Mouse (Mus musculus) small intestine, adult 10 weeks (tissue): ENCODE measurements around the gene Klhl4. TPM values are rescaled to one million over a fixed set of nuclear protein-coding genes. Genes with fewer than 3 reads are reported as not detected.

Experiments
- polyA plus RNA-seq: library from polyadenylated mRNA; stranded (reverse); fragments of 350-450 nt; fragmentation: Illumina TruSeq; extraction: RNeasy Lipid Tissue Mini Kit (QIAGEN cat#74804); gene quantifications from one replicate; pipeline ENCODE4 v1.2.3, GENCODE M21; 2014; ENCODE audit warnings: low replicate concordance

The Klhl4 gene
- polyA plus RNA-seq = 2.6 TPM

GRCm38 (mm10) chrX:114473782-114474731, at the start of gene Klhl4:
TSS of gene Klhl4 (plus strand) at chrX:114474333.

